Mouse (Mus musculus) cerebellum, adult 2 months (tissue): Measurements from ENCODE around the gene Scamp4. TPM values are rescaled to one million over a fixed set of nuclear protein-coding genes. Genes with fewer than 3 reads are reported as not detected.

Source experiments
- DNase-seq, 2 experiments: peaks; one replicate each; pipeline ENCODE4 v3.0.0; 2021
- H3K27ac ChIP-seq: fragments of 200-500 bp; 2 replicates; pipeline ENCODE4 v1.5.1; 2012; ENCODE audit warnings: low read length, control low read depth, inconsistent platforms; ENCODE audit not compliant: insufficient read depth
- H3K27me3 ChIP-seq: fragments of 200-500 bp; 2 replicates; pipeline ENCODE4 v1.6.1; 2012; ENCODE audit warnings: inconsistent platforms, mild to moderate bottlenecking, low read length, moderate library complexity; ENCODE audit not compliant: control insufficient read depth, insufficient read depth
- H3K4me1 ChIP-seq: fragments of 200-500 bp; 2 replicates; pipeline ENCODE4 v1.6.1; 2011; ENCODE audit warnings: low read length; ENCODE audit not compliant: control insufficient read depth, insufficient read depth
- H3K4me3 ChIP-seq: fragments of 200-500 bp; replicated peaks from 2 replicates; pipeline ENCODE3; 2011; ENCODE audit warnings: mild to moderate bottlenecking, low read depth, low read length, control low read depth; ENCODE audit not compliant: insufficient read depth
- CTCF ChIP-seq: fragments of 200-500 bp; IDR thresholded peaks from 2 replicates; pipeline ENCODE4 v1.5.1; 2011; ENCODE audit warnings: low read depth, mild to moderate bottlenecking, control low read depth, low read length, moderate library complexity, borderline replicate concordance; ENCODE audit not compliant: insufficient read depth
- POLR2A ChIP-seq: fragments of 200-500 bp; IDR thresholded peaks from 2 replicates; pipeline ENCODE4 v1.6.1; 2011; ENCODE audit warnings: low read length, control low read depth, borderline replicate concordance; ENCODE audit not compliant: insufficient read depth
- WGBS: fragments of 180-500 bp; shearing (Covaris S2); methylation state at CpG from one replicate; pipeline ENCODE4 v1.1.7; 2018; 5-methylcytosine and 5-hydroxymethylcytosine counted together
- polyA plus RNA-seq: library from polyadenylated mRNA; depleted of rRNA; stranded (reverse); fragments of >200 nt; gene quantifications from 2 replicates; pipeline ENCODE4 v1.2.3, GENCODE M21; 2012; rRNA removed

Gene Scamp4
- polyA plus RNA-seq, 1 experiment = 57.9 TPM

- Histone ChIP-seq H3K27me3 (no peaks in the 10 kb centered on the region), H3K4me3 (no peak overlapping the region), H3K27ac (peak overlapping the region; percentile 61), H3K4me1 (peaks cover 40% of the 10 kb centered on the region)
- WGBS = 9% methylated on average over 10 of the region's 10 CpGs
- TF ChIP-seq CTCF (no peak), POLR2A (no peak)
- DNase-seq = peak in 1 of 2 experiments; percentile 53
These were observed 62.3 kb downstream of the Scamp4 start for GRCm38 (mm10) chr10:80665016-80665380.

Other genes starting within 250 kb of the Scamp4 start
- gene Plk5, start 246.4 kb upstream of the Scamp4 start, polyA plus RNA-seq = 145 and 151 TPM in 2 replicates
- gene Mex3d, start 215.2 kb upstream of the Scamp4 start, polyA plus RNA-seq = 16.1 and 16.2 TPM in 2 replicates
- 193 and 199 TPM in 2 replicates for gene Mbd3, start 203.3 kb upstream of the Scamp4 start, polyA plus RNA-seq
- gene Uqcr11, start 196.0 kb upstream of the Scamp4 start, polyA plus RNA-seq = 1,410 and 1,545 TPM in 2 replicates
- 34.2 and 38.8 TPM in 2 replicates for gene Tcf3, start 169.2 kb upstream of the Scamp4 start, polyA plus RNA-seq
- gene Onecut3, start 108.0 kb upstream of the Scamp4 start, polyA plus RNA-seq = 0.36 and 0.46 TPM in 2 replicates
- 0.30 and 0.52 TPM in 2 replicates for gene Atp8b3, start 63.7 kb upstream of the Scamp4 start, polyA plus RNA-seq
- 44.4 and 47.5 TPM in 2 replicates for gene Rexo1, start 41.3 kb upstream of the Scamp4 start, polyA plus RNA-seq
- gene Klf16, start 25.6 kb upstream of the Scamp4 start, polyA plus RNA-seq = 9.5 and 10.6 TPM in 2 replicates
- gene Abhd17a, start 12.5 kb upstream of the Scamp4 start, polyA plus RNA-seq = 230 and 232 TPM in 2 replicates
- gene Adat3, start within 50 bp of the Scamp4 start, polyA plus RNA-seq = 7.0 and 7.5 TPM in 2 replicates
- gene Gm49322, start 3.1 kb downstream of the Scamp4 start, polyA plus RNA-seq = 3.5 and 4.2 TPM in 2 replicates
- gene Csnk1g2, start 20.0 kb downstream of the Scamp4 start, polyA plus RNA-seq = 208 and 218 TPM in 2 replicates
- 106 and 108 TPM in 2 replicates for gene Btbd2, start 54.2 kb downstream of the Scamp4 start, polyA plus RNA-seq
- 59.3 and 64.4 TPM in 2 replicates for gene Mknk2, start 75.2 kb downstream of the Scamp4 start, polyA plus RNA-seq
- gene Mob3a, start 99.1 kb downstream of the Scamp4 start, polyA plus RNA-seq = 12.6 and 14.2 TPM in 2 replicates
- gene Izumo4, start 99.3 kb downstream of the Scamp4 start, polyA plus RNA-seq = 112 and 117 TPM in 2 replicates
- 175 and 189 TPM in 2 replicates for gene Ap3d1, start 139.4 kb downstream of the Scamp4 start, polyA plus RNA-seq
- 101 and 115 TPM in 2 replicates for gene Dot1l, start 152.3 kb downstream of the Scamp4 start, polyA plus RNA-seq
- gene Sf3a2, start 195.3 kb downstream of the Scamp4 start, polyA plus RNA-seq = 52.0 and 66.4 TPM in 2 replicates
- gene Plekhj1, start 195.8 kb downstream of the Scamp4 start, polyA plus RNA-seq = 106 and 122 TPM in 2 replicates
- gene Amh, start 202.4 kb downstream of the Scamp4 start, polyA plus RNA-seq = 3.0 and 4.3 TPM in 2 replicates
- 0.27 and 0.38 TPM in 2 replicates for gene Jsrp1, start 210.6 kb downstream of the Scamp4 start, polyA plus RNA-seq
- gene Oaz1, start 223.8 kb downstream of the Scamp4 start, polyA plus RNA-seq = 776 and 779 TPM in 2 replicates
- 54.4 and 69.1 TPM in 2 replicates for gene Lingo3, start 241.2 kb downstream of the Scamp4 start, polyA plus RNA-seq